Mouse (Mus musculus) cerebellum, adult (tissue): ENCODE measurements around the gene Rpl6.
"Not testable (repeated sequence)": the region's sequence is repeated elsewhere in the genome, so short reads cannot be mapped to it uniquely, and the experiment has no call there.

Experiments
- ATAC-seq: cut with Nextera tagmentation; 2 replicates; pipeline ENCODE4 v1.9.2; 2017; ENCODE audit warnings: mild to moderate bottlenecking, moderate library complexity, mixed read lengths; ENCODE audit not compliant: insufficient number of reproducible peaks, low FRiP score, low TSS enrichment

Gene Rpl6

DNA sequence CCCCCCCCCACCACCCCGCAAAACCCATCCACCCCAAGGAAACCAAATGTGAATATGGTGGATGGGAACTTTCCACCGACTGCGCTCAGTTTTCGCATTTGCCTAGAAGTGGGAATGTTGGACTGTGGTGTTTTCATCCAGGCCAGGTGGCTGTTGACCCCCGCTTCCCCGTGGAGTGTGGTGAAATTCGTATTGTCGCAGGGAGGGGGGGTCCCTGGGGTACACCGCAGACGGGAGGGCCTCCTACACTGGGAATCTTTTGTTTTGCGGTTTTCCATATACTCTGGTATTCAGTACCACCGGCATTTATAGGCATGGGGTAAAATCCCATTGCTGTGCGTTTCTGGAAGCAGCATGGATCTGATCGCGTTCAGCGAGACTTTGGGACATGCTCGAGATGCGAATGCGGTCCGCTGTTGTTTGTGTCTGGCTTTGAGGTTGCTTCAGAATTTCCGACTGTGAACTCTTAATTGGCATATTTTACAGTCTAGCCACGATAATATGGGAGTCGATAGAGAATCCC lies 17.1 kb downstream of the Rpl6 start:
- ATAC-seq: no peak

DNA sequence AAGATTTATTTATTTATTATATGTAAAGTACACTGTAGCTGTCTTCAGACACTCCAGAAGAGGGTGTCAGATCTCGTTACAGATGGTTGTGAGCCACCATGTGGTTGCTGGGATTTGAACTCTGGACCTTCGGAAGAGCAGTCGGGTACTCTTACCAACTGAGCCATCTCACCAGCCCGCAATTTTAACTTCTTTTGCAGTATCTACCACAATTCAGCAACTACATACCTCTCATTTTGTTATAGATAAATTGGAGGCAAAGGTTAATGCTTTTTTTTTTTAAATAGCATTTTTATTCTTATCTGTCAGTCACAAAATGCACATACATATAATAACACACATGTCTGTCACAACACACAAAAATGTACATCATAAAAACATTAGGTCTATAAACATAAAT lies 19.7 kb downstream of the Rpl6 start:
- ATAC-seq: not testable (repeated sequence)

DNA sequence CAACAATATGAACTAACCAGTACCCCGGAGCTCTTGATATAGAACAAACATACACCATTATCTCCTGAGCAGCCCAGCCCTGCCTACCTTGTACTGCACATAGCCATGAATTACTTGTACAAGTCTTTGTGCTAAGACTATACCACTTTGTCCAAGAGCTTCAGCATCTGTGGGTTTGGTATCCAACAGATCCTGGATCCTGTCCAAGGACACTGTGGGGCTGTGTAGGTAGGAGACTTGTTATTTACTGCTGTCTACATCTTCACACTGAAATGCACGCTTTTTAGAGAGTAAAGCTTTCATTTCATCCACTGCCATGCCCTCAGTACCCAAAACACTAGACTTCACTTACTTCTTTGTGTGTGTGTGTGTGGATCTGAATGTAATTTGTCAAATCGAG lies 20.6 kb downstream of the Rpl6 start:
- no peak for ATAC-seq

DNA sequence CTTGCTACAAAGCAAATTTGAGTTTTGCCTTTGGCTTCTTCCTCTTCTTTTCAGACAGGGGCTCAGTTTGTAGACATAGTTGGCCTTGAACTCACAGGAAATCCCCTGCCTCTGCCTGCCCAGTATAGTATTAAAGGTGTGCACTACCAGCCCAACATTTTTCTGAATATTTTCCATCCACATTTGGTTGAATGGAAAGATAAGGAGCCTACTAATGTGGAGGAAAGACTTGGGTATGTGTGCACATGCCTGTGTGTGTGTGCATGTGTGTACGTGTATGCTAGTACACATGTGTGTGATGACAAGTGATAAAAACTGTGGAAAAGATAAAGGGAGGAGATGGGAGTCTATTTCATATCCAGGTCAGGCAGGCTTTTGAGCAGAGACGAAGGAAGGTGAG lies 21.6 kb downstream of the Rpl6 start:
- no peak for ATAC-seq

DNA sequence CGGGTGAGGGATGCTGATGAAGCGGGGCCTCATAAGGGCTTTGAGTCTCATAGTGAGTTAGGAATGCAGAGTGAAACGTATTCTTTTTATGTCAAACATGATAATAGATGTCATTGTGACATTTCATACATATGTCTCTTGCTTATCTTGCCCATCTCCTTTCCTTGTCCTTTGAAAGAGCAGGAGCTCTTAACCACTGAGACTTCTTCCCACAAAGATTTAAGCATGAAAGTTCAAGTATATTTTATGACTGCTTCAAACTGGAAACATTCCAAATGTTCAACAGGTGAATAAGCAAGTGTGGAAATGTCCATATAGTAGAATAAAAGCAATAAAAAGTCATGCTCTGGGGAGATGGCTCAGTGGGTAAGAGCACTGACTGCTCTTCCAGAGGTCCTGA lies 22.1 kb downstream of the Rpl6 start:
- ATAC-seq: no peak

DNA sequence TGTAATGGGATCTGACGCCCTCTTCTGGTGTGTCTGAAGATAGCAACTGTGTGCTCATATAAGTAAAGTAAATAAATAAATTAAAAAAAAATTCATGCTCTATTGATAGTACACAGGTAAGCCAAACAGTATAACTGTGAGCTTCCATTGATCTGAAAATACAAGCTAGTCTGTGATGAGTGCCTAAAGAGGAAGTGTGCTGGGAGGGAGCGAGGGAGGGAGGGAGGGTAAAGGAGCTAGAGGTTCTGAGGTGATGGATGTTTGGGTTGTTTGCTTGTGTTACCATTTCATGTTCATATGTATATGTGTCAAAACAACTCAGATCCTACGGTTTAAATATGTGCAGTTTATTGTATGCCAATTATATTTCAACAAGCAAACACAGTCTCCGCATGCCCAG lies 22.6 kb downstream of the Rpl6 start:
- no peak for ATAC-seq

DNA sequence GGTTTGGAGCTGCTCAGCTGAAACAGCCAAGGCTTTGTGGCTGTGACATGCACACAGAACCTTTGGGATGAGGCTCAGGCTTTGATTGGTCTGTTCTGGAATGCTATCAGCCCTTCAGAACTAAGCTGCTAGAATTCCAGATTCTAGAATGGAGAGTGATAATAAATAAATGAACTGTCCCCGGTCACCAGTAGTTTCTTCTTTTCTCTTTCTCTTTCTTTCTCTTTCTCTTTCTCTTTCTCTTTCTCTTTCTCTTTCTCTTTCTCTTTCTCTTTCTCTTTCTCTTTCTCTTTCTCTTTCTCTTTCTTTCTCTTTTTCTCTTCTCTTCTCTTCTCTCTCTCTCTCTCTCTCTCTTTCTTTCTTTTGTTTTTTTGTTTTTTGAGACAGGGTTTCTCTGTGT lies 23.0 kb downstream of the Rpl6 start:
- ATAC-seq: not testable (repeated sequence)

DNA sequence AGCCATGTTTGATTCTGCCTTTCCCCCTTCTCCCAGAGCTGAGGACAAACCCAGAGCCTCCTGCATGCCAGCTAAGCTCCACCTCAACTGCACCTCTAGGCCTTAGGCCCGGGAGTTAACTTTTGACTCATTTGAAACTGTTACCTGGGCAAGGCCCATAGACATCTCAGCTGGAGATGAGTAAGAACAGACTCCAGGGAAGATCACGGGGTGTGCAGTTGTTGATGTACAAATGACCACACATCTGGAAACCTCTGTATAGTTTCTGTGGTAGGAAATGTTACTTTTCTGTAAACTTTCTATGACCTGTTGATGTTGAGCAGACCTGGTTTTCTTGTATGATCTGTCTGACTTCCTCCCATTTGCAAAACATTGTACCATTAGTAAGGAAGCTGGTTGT lies 24.9 kb downstream of the Rpl6 start:
- ATAC-seq: no peak

DNA sequence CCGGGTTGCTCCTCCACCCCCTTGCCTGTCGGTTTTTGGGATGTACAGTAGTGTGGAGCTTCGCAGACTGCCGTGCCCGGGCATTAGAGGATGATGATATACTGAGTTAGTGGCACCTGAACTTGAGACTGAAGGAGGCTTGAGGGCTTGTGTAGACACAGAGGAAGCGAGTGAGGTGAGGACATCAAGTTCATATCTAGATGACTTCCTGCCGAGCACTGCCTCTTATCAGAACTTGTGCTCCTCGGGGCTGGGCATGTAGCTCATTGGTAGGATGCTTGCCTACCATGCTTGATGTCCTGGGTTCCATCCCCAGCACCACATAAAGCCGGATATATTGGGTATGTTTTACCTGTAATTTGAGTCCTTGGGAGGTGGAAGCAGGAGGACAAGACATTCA lies 26.5 kb downstream of the Rpl6 start:
- no peak for ATAC-seq

DNA sequence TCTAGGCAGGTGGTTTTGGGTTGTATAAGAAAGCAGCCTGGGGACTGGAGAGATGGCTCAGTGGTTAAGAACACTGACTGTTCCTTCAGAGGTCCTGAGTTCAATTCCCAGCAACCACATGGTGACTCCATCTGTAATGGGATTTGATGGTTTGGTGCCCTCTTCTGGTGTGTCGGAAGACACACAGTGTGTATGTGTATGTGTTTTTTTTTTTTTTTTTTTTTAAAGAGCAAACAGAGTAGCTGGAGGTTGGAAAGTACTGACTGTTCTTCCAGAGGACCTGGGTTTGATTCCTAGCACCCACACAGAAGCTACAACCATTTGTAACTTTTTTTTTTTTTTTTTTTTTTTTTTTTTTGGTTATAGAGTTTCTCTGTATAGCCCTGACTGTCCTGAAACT lies 28.5 kb downstream of the Rpl6 start:
- no peak for ATAC-seq

DNA sequence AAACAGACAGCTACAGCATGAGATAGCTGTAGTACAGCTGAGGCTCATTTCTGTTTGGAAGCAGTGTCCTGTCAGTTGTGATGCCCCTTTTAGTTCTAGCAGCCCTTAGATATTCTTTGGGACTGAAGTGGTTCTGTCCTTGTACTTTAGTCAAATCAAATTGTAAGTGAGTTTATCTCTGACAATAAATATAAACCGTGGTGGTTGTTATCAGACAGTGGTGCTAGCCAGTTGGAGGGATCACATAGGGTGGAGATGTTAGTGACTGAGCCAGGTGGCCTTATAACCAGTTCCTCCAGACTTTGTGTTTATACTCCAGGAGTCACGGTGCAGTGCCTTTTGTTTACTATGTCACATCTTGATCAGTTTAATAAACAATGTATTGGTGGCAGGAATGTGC lies 29.4 kb downstream of the Rpl6 start:
- no peak for ATAC-seq

DNA sequence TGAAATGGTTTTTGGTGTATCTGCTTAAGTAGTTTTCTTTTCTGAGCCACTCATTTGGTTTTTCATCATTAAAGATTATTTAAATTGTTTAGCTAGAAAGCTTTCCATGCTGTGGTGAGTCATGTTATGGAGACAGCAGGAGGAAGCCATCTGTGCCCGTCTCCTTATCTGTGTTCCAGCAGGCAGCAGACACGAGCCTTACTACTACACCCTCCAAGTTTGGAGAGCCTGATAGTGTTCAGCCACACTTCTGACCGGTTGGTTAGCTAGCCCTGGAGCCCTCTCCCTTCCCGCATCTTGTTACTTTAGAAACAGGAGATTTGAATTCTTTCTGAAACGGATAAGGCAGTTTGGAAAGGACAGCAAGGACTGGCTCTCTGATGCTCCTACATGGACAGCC lies 31.9 kb downstream of the Rpl6 start:
- ATAC-seq: no peak; the same call in 1 of the 2 replicates

DNA sequence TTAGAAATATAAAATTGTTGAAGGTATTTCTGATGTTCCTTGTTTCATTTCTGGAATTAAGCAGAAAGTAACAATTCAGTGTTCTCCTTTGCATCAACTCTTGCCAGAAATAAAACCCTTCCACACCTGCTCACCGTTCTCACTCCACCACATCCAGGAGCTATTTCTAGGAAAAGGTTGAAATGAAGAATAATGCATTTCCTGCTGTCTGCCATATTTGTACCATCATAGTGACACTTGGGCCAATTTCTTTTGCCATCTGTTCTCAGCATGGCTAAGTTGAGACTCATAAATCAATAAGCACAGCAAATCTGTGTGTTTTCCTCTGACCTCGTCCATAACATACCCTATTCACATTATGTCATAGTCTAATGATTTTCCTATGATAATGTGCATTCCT lies 33.9 kb downstream of the Rpl6 start:
- ATAC-seq: no peak

DNA sequence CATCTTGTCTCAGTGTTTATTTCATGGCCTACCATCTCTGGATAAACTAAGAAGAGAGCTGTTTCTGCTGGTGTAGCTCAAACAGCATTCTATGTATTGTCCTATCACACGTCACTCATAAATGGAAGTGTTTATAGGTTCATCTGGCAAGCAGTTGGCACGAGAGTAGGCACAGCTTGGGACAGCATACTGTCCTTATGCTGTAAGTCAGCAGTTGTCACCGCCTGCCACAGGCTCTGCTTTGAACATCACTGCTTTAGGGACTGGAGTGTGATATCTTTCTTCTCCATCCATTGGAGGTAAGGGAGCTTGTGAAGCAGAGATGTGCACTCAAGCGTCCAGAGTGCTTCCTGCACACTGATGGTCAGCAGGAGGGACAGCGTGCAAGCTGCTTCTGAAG lies 35.6 kb downstream of the Rpl6 start:
- no peak; the same call in 1 of the 2 replicates for ATAC-seq

DNA sequence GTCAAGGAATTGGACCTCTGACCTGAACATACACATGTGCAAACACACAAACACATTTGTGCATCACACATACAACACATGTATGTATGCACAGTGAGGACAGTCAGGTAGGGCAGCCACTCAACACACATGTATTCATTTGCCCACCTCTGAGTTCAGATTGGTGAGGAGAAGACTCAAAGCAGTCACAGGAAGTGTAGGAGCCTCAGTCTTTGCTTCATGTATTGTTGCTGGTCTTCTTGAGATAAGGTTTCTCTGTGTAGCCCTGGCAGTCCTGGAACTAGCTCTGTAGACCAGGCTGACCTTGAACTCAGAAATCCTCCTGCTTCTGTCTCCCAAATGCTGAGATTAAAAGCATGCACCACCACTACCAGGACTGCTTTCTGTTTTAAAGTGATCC lies 36.9 kb downstream of the Rpl6 start:
- ATAC-seq: no peak

DNA sequence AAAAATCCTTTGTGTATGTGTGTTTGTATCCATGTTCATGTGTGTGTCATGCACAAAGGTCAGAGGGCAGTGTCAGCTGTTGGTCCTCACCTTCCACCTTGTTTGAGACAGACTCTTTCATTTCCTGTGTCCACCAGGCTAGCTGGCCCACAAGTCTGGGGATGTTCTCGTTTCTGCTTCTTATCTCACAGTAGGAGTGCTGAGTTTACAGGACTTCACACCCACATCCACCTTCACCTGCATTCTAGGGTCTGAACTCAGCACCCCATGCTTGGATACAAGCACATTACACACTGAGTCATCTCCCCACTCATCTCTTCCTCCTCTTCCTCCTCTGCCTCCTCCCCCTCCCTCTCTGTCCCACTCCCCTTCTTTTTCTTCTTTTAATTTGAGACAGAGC lies 38.0 kb downstream of the Rpl6 start:
- no peak for ATAC-seq

DNA sequence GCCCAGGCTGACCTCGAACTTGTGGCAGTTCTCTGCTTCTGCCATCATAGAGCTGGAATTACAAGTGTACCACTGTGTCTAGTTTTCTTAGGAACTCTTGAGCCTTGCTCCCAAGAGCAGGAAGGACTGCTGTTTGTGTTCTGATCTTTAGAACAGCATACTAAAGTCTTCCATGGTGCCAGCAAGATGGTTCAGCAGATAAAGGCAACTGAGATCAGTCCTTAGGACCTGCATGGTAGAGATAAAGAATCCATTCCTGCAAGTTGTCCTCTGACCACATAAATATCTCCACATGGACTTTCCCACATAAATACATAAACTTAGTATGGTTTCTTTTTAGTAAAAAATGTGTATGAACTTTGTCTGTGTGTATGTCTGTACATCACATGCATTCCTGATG lies 38.4 kb downstream of the Rpl6 start:
- ATAC-seq: no peak

DNA sequence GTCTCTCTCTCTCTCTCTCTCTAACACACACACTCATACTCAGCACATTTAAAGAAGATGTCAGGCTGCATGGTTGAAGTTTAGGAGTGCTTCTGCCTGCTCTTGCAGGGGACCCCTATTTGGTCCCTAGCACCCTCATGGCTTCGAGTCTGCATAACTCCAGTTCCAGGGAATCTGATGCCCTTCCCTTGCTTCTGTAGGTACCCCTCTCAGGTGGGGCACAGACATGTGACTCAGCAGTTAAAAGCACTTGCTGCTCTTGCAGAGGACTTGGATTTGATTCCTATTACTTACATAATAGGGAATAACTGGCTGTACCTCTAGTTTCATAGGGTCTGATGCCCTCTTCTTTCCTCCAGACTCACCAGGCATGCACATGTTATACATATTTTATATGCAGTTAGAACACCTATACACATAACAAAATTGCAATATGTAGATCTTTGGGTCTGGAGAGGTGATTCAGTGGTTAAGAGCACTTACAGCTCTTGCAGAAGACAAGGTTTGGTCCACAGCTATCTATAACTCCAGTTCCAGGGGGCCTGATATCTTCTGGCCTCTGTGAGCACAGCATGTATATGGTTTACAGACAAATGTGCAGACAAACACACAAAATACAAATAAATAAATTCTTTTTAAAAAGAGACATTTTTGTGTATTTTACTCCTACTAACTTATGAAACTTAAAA lies 39.5 kb downstream of the Rpl6 start:
- ATAC-seq: no peak

DNA sequence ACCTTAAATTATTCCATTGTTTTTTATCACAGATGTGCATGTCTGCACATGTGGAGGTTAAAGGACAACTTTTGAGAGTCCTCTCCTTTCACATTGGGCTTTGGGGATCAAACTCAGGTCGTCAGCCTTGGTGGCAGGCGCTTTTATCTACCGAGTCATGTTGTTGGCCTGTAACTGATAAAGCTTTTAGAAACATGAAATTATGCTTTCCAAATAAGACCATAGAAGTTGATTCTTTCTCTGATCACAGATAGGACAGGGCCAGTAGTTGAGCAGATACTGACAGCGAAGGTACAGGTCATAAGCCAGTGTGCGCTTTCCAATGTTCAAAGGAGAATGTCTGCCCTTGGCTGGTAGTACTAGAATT lies 40.1 kb downstream of the Rpl6 start:
- no peak for ATAC-seq

DNA sequence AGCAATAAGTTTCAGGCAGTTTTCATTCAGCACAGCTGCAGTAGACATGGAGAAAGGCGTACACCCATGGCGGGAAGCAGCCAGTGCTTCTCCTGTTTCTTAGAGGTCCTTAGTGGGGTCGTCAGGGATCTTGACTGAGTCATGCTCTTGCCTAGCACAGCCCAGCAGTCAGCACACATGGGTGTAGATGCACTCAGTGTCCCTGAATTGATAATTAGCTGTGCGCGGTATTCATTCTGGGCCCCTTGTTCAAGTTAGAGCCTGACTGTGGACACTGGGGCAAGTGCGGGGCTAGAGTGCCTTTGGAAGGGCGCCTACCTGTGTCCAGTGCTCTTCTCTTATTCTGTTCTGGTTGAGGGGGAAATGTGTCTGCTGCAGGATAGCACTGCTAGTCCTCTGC lies 40.9 kb downstream of the Rpl6 start:
- ATAC-seq: no peak

DNA sequence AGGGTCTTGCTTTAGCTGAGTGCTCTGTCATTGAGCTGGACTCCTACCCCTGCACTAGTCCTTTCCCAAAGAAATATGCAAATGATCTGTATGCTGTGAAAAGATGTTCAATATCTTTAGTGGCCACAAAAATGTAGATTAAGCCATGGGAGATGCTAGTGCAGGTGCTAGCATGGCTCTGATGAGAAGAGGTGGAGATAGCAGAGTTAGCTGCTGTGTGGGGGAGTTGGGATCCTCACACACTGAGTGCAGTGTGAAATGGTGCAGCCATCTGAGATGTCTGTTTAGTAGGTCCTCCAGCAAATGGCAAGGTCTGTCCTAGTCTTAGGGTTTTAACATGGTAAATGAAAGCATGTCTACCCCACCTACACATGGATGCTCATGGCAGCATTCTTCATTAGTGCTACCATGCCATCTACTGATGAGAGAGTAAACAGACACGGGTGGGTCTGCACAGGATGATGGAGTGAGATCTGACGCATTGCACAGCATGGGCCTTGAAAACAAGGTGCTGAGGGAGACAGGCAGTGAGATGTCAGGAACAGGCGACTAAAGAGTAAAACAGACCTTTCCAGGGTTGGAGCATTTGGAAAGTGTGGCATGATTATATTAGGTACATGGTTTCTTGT lies 44.6 kb downstream of the Rpl6 start:
- ATAC-seq: no peak

DNA sequence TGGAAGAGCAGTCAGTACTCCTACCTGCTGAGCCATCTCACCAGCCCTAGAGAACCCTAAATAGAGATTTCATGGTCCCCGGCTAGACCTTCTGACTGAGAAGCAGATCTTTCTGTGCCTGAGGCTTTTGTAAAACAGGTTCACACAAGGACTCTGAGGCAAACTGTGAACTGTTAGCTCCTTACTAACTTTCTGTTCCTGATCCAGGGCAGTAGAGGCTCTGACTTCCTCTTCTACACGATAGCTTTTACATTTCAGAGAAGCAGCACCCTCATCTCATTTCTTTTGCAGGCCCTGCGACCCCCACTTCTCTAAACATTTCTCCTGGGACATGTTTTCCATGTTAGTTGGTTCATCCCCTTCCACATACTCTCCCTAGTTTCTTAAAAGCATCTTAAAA lies 45.4 kb downstream of the Rpl6 start:
- no peak for ATAC-seq
